Mouse (Mus musculus) retina, embryonic 14.5 days (tissue): Measurements from ENCODE around the gene Olfr450.

Experiments
- DNase-seq: peaks from one replicate; pipeline ENCODE4 v3.0.0-alpha.2; 2015; ENCODE audit warnings: low spot score

The Olfr450 gene

DNA sequence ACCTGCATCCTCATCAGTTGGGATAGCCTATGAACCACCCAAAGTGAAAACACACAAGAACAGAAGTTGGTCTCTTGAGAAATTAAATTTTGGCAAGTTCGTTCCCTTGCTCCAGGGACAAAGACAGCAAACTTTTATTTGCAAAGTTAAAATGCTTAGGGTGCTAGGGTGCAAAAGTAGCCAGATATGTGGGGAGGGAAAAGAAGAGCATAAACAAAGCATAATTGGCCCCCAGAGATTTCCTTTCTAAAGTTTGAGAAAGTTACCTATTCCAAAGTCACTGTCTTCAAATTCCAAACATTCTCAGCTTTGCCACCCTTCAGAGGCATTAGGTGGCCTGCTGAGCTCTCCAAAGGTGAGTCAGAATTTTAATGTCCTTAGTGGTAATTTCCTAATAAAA, at the start of gene Olfr450:
Gene Olfr450 (plus strand): TSS at position 301 of the 400 bp plus-strand sequence.
- no peak for DNase-seq

DNA sequence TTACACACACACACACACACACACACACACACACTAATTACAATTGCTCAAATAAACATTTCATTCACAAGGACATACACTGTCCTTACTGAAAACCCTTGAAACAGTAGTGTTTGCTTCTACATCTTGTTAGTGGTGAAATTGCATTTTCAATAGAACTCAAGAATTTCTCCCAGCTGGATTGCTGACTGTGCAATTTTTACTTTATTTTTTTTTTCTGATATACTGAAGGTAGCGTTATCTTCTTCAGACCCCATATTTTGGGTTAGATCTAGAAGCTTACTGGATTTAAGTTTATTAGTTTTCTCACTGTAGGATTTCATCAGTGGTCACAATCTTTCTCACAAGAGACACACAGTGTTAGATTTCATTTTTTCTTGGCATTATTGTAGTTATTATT, 34.7 kb upstream of the Olfr450 start:
- DNase-seq, result no peak

DNA sequence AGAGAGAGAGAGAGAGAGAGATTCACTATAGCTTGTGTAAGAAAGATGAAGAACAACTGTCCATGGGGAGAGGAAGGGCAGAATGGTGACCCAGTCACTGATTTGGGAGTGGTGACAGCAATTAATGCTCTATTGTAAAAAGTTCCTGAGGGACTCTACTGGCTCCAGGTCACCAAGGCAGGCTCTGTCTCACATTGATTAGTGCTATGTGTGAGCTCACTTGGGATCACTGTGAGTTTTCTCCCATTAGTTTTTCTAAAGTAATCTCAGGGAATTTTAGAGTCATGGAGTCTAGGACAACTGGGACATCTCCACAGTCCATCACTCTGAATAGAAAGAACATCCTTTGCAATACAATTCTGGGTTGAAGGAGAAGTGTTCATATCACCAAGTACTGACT, 26.9 kb upstream of the Olfr450 start, which contains the start of gene Olfr452:
Gene Olfr452 (plus strand): TSS at position 301 of the 400 bp plus-strand sequence.
- DNase-seq, result no peak

DNA sequence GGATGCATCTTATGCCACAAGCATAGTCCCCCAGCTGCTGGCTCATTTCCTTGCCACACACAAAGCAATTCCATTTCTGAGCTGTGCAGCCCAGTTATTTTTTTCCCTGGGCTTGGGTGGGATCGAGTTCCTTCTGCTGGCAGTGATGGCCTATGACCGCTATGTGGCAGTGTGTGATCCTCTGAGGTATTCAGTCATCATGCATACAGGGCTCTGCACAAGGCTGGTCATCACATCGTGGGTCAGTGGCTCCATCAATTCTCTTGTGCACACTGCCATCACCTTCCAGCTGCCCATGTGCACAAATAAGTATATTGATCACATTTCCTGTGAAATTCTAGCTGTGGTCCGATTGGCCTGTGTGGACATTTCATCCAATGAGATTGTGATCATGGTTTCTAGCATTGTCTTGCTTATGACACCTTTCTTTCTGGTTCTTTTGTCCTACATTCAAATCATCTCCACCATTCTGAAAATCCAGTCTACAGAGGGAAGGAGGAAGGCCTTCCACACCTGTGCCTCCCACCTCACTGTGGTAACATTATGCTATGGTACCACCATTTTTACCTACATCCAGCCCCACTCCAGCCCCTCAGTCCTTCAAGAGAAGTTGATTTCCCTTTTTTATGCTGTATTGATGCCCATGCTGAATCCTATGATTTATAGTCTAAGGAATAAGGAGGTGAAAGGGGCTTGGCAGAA, 21.3 kb upstream of the Olfr450 start:
- peak; percentile 25 for DNase-seq

DNA sequence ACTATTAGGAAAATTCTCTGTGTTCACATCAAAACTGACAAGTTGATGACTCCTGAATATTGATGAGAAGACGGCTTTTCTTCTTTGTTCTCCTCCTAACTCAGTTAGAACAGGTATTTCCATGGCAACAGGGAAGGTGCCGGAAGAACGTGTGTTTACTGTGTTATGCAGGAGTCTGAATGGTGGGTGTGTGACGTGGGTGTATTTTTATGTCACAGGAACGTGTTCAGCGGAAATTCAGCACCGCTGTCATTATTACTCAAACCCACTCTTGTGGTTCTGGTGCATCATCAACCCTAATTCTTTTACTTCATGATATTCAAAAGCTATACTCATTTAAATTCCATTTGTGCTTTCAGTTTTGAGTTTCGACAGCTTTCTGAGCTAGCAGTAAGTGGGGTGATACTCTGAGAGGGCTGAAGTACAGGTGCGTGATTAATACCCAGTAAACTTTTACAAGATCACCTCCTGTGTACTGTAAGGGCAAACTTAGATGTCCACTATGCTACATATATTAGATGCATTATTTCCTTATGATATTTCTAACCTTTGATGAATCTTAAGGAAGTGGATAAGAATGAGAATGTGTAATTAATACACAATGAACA, 20.7 kb upstream of the Olfr450 start:
- peak; percentile 15 for DNase-seq

DNA sequence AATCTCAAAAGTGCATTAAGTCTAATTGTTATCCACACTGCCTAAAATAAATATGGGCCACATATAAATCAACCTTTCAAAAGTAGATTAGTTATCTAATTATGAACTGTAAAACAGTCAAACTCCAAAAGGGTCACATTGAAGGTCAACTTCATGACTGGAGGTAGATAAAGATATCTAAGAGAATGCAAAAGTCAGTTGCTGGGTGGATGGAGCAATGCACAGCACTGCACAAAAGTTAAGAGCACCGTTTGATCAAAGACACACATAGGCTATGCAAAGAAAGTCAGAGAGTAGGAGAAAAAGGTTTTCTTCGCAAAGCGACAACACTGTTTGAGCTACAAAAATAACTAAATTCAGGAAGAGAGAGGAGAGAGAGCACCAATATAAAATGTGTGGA, 16.8 kb upstream of the Olfr450 start:
- no peak for DNase-seq

DNA sequence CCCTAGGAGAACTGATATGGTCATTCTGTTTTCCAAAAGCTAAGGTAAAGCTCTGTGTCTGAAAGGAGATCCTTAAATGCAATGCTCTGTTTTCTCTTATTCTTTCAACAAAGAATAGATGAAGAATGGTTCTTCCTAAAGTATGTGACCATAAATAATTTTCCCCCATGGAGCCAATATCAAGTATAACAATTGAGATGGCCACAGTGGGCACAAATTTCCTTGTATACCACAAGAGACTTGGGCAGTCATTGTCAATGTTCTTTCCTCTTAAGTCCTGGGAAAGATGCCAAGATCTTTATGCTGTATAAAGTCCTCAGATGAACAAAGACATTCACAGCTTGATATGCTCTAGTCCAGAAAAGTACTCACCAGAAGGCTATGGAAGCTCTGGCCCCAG, 22.3 kb downstream of the Olfr450 start, which contains the start of gene Olfr449:
Gene Olfr449 (plus strand): TSS at position 301 of the 400 bp plus-strand sequence.
- no peak for DNase-seq

DNA sequence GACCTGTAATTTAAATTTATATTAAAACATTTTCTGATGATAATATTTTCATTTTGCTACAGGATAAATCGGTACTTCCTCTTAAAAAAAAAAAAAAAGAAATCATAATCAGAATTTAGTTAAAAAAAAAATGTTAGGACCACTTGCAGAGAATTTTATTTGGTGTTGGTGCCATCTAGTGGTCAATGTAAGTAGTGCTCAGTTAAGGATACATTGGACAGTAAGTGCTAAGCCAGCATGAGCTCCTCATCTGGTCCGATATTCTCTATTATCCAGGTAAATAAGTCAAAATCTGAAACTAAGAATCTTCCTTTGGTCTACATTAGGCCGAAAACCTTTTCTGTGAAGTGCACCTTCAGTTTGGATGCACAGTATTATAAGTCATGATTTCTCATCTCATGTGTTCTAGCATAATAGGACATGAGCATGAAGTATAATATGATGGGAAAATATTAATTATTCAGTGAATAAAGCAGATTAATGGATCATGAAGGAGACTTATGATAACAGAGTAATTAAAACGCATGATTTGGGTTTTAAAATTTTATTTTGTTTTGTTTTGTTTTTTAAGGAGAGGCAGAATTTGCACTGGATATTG, 48.6 kb downstream of the Olfr450 start:
- peak; percentile 84 for DNase-seq
